Mouse (Mus musculus): Measurements from ENCODE around the gene Atp5d. TPM values are rescaled to one million over a fixed set of nuclear protein-coding genes. Genes with fewer than 3 reads are reported as not detected.

Atp5d gene
- polyA plus RNA-seq, 1 experiment from 2014 or later: 401 TPM

- peaks cover 47% of the 10 kb centered on the region for H3K36me3 ChIP-seq (ENCODE audit: control insufficient read depth, insufficient read depth, low read length)
- 8% methylated on average over 15 of the region's 15 CpGs for WGBS
- peak overlapping the region; percentile 99 for H3K4me3 ChIP-seq (ENCODE audit: low read depth, low read length)
- DNase-seq (ENCODE audit: low spot score) (peak; percentile 74), ATAC-seq (replicated peaks; ENCODE audit: low FRiP score) (no peak)
- H3K4me2 ChIP-seq (ENCODE audit: low read depth, low read length, severe bottlenecking): peak overlapping the region; percentile 73
- H3K4me1 ChIP-seq (replicated peaks; ENCODE audit: control insufficient read depth, insufficient read depth, low read length): peaks cover 45% of the 10 kb centered on the region
- H3K27me3 ChIP-seq (ENCODE audit: control insufficient read depth, insufficient read depth, low read length): no peaks in the 10 kb centered on the region
- peak overlapping the region; percentile 100 for H3K9ac ChIP-seq (ENCODE audit: low read length)
- H3K27ac ChIP-seq (ENCODE audit: low read depth, low read length): peak overlapping the region; percentile 99
- H3K9me3 ChIP-seq (ENCODE audit: control insufficient read depth, low read length): no peaks in the 10 kb centered on the region
Observed at GRCm38 (mm10) chr10:80152071-80152872, 13.8 kb downstream of the Atp5d start.

GRCm38 (mm10) chr10:80152873-80153260, 14.4 kb downstream of the Atp5d start:
- H3K4me3 ChIP-seq (ENCODE audit: low read depth, low read length): peak overlapping the region; percentile 99
- peaks cover 46% of the 10 kb centered on the region for H3K4me1 ChIP-seq (replicated peaks; ENCODE audit: control insufficient read depth, insufficient read depth, low read length)
- 0 out of 2 replicates have a peak overlapping the region, but pooled peaks have one; percentile 99 for H3K27ac ChIP-seq (ENCODE audit: low read depth, low read length)
- H3K4me2 ChIP-seq (ENCODE audit: low read depth, low read length, severe bottlenecking): peak overlapping the region; percentile 73
- peak overlapping the region; percentile 100 for H3K9ac ChIP-seq (ENCODE audit: low read length)
- ATAC-seq (replicated peaks; ENCODE audit: low FRiP score) (no peak), DNase-seq (ENCODE audit: low spot score) (no peak)
- peaks cover 50% of the 10 kb centered on the region for H3K36me3 ChIP-seq (ENCODE audit: control insufficient read depth, insufficient read depth, low read length)
- H3K9me3 ChIP-seq (ENCODE audit: control insufficient read depth, low read length): no peaks in the 10 kb centered on the region
- WGBS: 43% methylated on average over 3 of the region's 3 CpGs
- no peaks in the 10 kb centered on the region for H3K27me3 ChIP-seq (ENCODE audit: control insufficient read depth, insufficient read depth, low read length)

GRCm38 (mm10) chr10:80153713-80154112, 15.3 kb downstream of the Atp5d start:
- H3K27me3 ChIP-seq (ENCODE audit: control insufficient read depth, insufficient read depth, low read length): no peaks in the 10 kb centered on the region
- ATAC-seq (replicated peaks; ENCODE audit: low FRiP score) (no peak), DNase-seq (ENCODE audit: low spot score) (no peak)
- 91% methylated on average over 19 of the region's 19 CpGs for WGBS
- H3K4me1 ChIP-seq (replicated peaks; ENCODE audit: control insufficient read depth, insufficient read depth, low read length): peaks cover 53% of the 10 kb centered on the region
- peak overlapping the region; percentile 99; the same call in 1 of the 2 replicates for H3K4me3 ChIP-seq (ENCODE audit: low read depth, low read length)
- no peak overlapping the region for H3K9ac ChIP-seq (ENCODE audit: low read length)
- H3K27ac ChIP-seq (ENCODE audit: low read depth, low read length): no peak overlapping the region
- no peak overlapping the region for H3K4me2 ChIP-seq (ENCODE audit: low read depth, low read length, severe bottlenecking)
- H3K9me3 ChIP-seq (ENCODE audit: control insufficient read depth, low read length): no peaks in the 10 kb centered on the region
- peaks cover 50% of the 10 kb centered on the region for H3K36me3 ChIP-seq (ENCODE audit: control insufficient read depth, insufficient read depth, low read length)

DNA sequence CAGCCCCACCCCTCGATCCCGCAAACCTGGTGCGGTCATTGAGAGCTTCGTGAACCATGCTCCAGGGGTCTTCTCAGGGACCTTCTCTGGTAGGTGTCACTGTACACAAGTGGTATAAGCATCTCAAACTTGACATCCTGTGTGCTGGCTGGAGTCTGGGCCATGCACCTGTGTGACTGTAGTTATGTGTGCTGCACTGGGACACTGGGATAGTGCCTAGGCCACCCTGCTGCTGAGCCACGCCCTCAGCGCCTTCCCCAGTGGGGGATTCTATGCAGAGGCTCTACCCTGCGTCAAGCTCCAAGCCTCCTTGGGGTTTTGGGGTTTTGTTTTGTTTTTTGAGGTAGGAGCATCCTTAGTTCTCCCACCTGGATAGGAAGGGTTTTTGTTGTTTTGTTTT, 16.0 kb downstream of the Atp5d start:
- H3K4me1 ChIP-seq (replicated peaks; ENCODE audit: control insufficient read depth, insufficient read depth, low read length): peaks cover 59% of the 10 kb centered on the region
- H3K4me2 ChIP-seq (ENCODE audit: low read depth, low read length, severe bottlenecking): no peak overlapping the region
- no peak for ATAC-seq (replicated peaks; ENCODE audit: low FRiP score)
- no peak for DNase-seq (ENCODE audit: low spot score)
- 89% methylated on average over 7 of the region's 7 CpGs for WGBS
- no peak overlapping the region for H3K4me3 ChIP-seq (ENCODE audit: low read depth, low read length)
- H3K9ac ChIP-seq (ENCODE audit: low read length): no peak overlapping the region
- peaks cover 50% of the 10 kb centered on the region for H3K36me3 ChIP-seq (ENCODE audit: control insufficient read depth, insufficient read depth, low read length)
- H3K9me3 ChIP-seq (ENCODE audit: control insufficient read depth, low read length): no peaks in the 10 kb centered on the region
- H3K27me3 ChIP-seq (ENCODE audit: control insufficient read depth, insufficient read depth, low read length): no peaks in the 10 kb centered on the region
- H3K27ac ChIP-seq (ENCODE audit: low read depth, low read length): no peak overlapping the region

GRCm38 (mm10) chr10:80155277-80155676, 16.8 kb downstream of the Atp5d start:
- no peak for DNase-seq (ENCODE audit: low spot score)
- H3K36me3 ChIP-seq (ENCODE audit: control insufficient read depth, insufficient read depth, low read length): peaks cover 50% of the 10 kb centered on the region
- ATAC-seq (replicated peaks; ENCODE audit: low FRiP score): no peak
- H3K9ac ChIP-seq (ENCODE audit: low read length): no peak overlapping the region
- 54% methylated on average over 1 of the region's 1 CpGs for WGBS
- H3K27me3 ChIP-seq (ENCODE audit: control insufficient read depth, insufficient read depth, low read length): no peaks in the 10 kb centered on the region
- H3K4me1 ChIP-seq (replicated peaks; ENCODE audit: control insufficient read depth, insufficient read depth, low read length): peaks cover 63% of the 10 kb centered on the region
- no peak overlapping the region for H3K4me3 ChIP-seq (ENCODE audit: low read depth, low read length)
- H3K27ac ChIP-seq (ENCODE audit: low read depth, low read length): no peak overlapping the region
- no peaks in the 10 kb centered on the region for H3K9me3 ChIP-seq (ENCODE audit: control insufficient read depth, low read length)
- no peak overlapping the region for H3K4me2 ChIP-seq (ENCODE audit: low read depth, low read length, severe bottlenecking)

DNA sequence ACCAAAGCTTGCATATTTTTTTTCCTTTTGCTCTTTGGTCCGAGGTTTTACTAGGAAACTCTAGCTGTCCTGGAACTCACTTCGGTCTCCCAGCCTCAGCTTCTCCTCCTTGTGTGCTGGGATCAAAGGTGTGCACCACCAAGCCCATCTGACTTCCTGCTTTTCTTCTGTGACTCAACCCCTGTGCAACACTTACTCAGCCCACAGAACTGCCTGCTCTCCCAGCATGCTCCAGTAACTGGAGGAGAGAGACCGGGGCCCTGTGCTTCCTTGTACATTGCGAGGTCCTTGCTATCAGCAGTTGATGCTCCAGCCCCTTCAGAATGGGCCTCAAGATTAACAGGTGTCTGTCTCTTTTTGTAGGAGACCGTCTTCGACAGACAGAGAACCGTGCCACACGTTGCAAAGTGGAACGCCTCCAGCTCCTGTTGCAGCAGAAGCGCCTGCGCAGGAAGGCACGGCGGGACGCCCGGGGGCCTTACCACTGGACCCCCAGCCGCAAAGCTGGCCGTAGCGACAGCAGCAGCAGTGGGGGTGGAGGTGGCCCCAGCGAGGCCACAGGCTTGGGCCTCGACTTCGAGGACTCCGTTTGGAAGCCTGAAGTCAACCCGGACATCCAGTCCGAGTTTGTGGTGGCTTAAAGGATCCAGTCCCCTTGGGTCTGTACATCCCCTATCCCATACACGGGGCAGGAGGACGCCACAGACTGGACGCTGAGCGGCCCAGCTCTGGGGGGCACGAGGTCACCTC, 17.7 kb downstream of the Atp5d start:
- Histone ChIP-seq H3K9me3 (ENCODE audit: control insufficient read depth, low read length) (no peaks in the 10 kb centered on the region), H3K36me3 (ENCODE audit: control insufficient read depth, insufficient read depth, low read length) (peaks cover 50% of the 10 kb centered on the region), H3K27me3 (ENCODE audit: control insufficient read depth, insufficient read depth, low read length) (no peaks in the 10 kb centered on the region), H3K9ac (ENCODE audit: low read length) (no peak overlapping the region; the same call in 1 of the 2 replicates), H3K27ac (ENCODE audit: low read depth, low read length) (peak overlapping the region; percentile 39; the same call in 1 of the 2 replicates), H3K4me1 (replicated peaks; ENCODE audit: control insufficient read depth, insufficient read depth, low read length) (peaks cover 72% of the 10 kb centered on the region), H3K4me3 (ENCODE audit: low read depth, low read length) (no peak overlapping the region), H3K4me2 (ENCODE audit: low read depth, low read length, severe bottlenecking) (0 out of 2 replicates have a peak overlapping the region, but pooled peaks have one; percentile 9)
- DNase-seq (ENCODE audit: low spot score) (no peak), ATAC-seq (replicated peaks; ENCODE audit: low FRiP score) (no peak)
- WGBS: 88% methylated on average over 29 of the region's 29 CpGs

GRCm38 (mm10) chr10:80156752-80157053, 18.3 kb downstream of the Atp5d start:
- peak overlapping the region; percentile 39; the same call in 1 of the 2 replicates for H3K27ac ChIP-seq (ENCODE audit: low read depth, low read length)
- 73% methylated on average over 7 of the region's 7 CpGs for WGBS
- H3K27me3 ChIP-seq (ENCODE audit: control insufficient read depth, insufficient read depth, low read length): no peaks in the 10 kb centered on the region
- H3K9me3 ChIP-seq (ENCODE audit: control insufficient read depth, low read length): no peaks in the 10 kb centered on the region
- ATAC-seq (replicated peaks; ENCODE audit: low FRiP score) (no peak), DNase-seq (ENCODE audit: low spot score) (no peak)
- H3K4me2 ChIP-seq (ENCODE audit: low read depth, low read length, severe bottlenecking): 0 out of 2 replicates have a peak overlapping the region, but pooled peaks have one; percentile 9
- H3K9ac ChIP-seq (ENCODE audit: low read length): no peak overlapping the region
- H3K4me3 ChIP-seq (ENCODE audit: low read depth, low read length): no peak overlapping the region
- peaks cover 76% of the 10 kb centered on the region for H3K4me1 ChIP-seq (replicated peaks; ENCODE audit: control insufficient read depth, insufficient read depth, low read length)
- H3K36me3 ChIP-seq (ENCODE audit: control insufficient read depth, insufficient read depth, low read length): peaks cover 47% of the 10 kb centered on the region

DNA sequence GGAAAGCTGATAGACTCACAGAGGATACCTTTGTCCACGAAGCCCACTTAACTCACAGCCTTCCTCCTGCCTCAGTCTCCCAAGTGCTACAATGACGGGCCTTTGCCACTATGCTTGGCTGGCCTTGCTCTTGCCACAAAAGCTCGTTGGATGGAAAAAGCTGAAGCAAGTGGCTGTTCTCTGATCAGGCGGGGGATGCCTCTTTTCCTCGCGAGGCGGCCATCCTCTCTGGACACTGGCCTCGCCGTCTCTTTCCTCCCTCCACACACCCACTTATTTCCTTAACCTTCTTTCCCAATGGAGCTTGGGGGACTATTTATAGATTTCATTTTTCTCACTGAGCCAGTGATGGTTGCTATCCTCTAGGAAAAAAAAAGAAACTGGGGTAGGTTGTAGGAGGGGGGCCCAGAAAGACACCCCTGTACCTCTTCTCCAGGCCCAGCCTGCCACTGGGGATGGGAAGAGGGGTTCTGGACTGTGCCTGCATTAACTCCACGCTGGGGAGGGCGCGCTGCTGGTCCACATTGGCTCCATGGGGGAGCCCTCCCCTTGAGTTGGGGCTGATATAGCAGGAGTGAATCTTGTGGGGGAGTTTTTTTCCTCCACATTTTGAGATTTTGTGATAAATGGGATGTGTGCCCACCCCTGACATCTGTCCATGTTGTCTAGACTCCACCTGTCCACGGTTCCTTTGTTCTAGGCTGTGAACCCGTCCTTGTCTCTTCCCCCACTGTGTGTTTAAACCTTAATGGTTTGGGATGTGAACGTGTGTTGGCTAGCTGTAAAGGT, 18.9 kb downstream of the Atp5d start:
- Histone ChIP-seq H3K4me3 (ENCODE audit: low read depth, low read length) (0 out of 2 replicates have a peak overlapping the region, but pooled peaks have one; percentile 6), H3K9me3 (ENCODE audit: control insufficient read depth, low read length) (no peaks in the 10 kb centered on the region), H3K27me3 (ENCODE audit: control insufficient read depth, insufficient read depth, low read length) (no peaks in the 10 kb centered on the region), H3K36me3 (ENCODE audit: control insufficient read depth, insufficient read depth, low read length) (peaks cover 46% of the 10 kb centered on the region), H3K4me1 (replicated peaks; ENCODE audit: control insufficient read depth, insufficient read depth, low read length) (peaks cover 78% of the 10 kb centered on the region), H3K4me2 (ENCODE audit: low read depth, low read length, severe bottlenecking) (no peak overlapping the region), H3K27ac (ENCODE audit: low read depth, low read length) (peak overlapping the region; percentile 39), H3K9ac (ENCODE audit: low read length) (peak overlapping the region; percentile 0; the same call in 1 of the 2 replicates)
- 65% methylated on average over 15 of the region's 15 CpGs for WGBS
- no peak for DNase-seq (ENCODE audit: low spot score)
- ATAC-seq (replicated peaks; ENCODE audit: low FRiP score): no peak

Data from forebrain, embryonic 11.5 days (tissue).